Mouse (Mus musculus) liver, embryonic 14.5 days (tissue): Measurements from ENCODE around the gene Efs.

Experiments
- CTCF ChIP-seq: IDR thresholded peaks from 2 replicates; pipeline ENCODE4 v1.5.1; 2016; ENCODE audit warnings: antibody characterized with exemption, low read depth, control low read depth
- EP300 ChIP-seq: IDR thresholded peaks from 2 replicates; pipeline ENCODE4 v1.6.1; 2016; ENCODE audit warnings: antibody characterized with exemption, low read depth

GRCm38 (mm10) chr14:54885309-54885708 is 40.6 kb downstream of the Efs start:
- TF ChIP-seq EP300 (no peak), CTCF (no peak)
